Mouse (Mus musculus) lung, embryonic 15.5 days (tissue): ENCODE measurements around the gene Sncb. TPM values are rescaled to one million over a fixed set of nuclear protein-coding genes. Genes with fewer than 3 reads are reported as not detected.
A peak's percentile ranks its signal among the peaks of the same experiment; 100 is the strongest.

Experiments used
- ATAC-seq: fragments of 200-750 bp; cut with Nextera tagmentation; 2 replicates; pipeline ENCODE4 v1.8.0; 2017; ENCODE audit warnings: moderate number of reproducible peaks, borderline replicate concordance; ENCODE audit not compliant: low FRiP score, low TSS enrichment; ENCODE audit errors: extremely low read depth
- H3K27ac ChIP-seq: fragments of 300-500 bp; sonication (generic); 2 replicates; pipeline ENCODE4 v1.5.1; 2015; ENCODE audit warnings: moderate library complexity, mild to moderate bottlenecking, inconsistent platforms
- H3K27me3 ChIP-seq: fragments of 300-500 bp; sonication (generic); 2 replicates; pipeline ENCODE4 v1.6.1; 2015; ENCODE audit warnings: inconsistent platforms
- H3K36me3 ChIP-seq: fragments of 300-500 bp; sonication (generic); 2 replicates; pipeline ENCODE4 v1.6.1; 2015; ENCODE audit warnings: inconsistent platforms
- H3K4me1 ChIP-seq: fragments of 300-500 bp; sonication (generic); 2 replicates; pipeline ENCODE4 v1.6.1; 2015; ENCODE audit warnings: inconsistent platforms
- H3K4me2 ChIP-seq: fragments of 300-500 bp; sonication (generic); 2 replicates; pipeline ENCODE4 v1.6.1; 2015; ENCODE audit warnings: inconsistent platforms, mild to moderate bottlenecking, moderate library complexity
- H3K4me3 ChIP-seq: fragments of 300-500 bp; sonication (generic); 2 replicates; pipeline ENCODE4 v1.5.1; 2015; ENCODE audit warnings: mild to moderate bottlenecking, inconsistent platforms
- H3K9ac ChIP-seq: fragments of 300-500 bp; sonication (generic); 2 replicates; pipeline ENCODE4 v1.6.1; 2015; ENCODE audit warnings: inconsistent platforms
- H3K9me3 ChIP-seq: fragments of 300-500 bp; sonication (generic); 2 replicates; pipeline ENCODE4 v1.6.1; 2016; ENCODE audit warnings: inconsistent platforms
- WGBS: fragments of 180-500 bp; shearing (Covaris S2); methylation state at CpG from one replicate; pipeline ENCODE4 v1.1.7; 2015; 5-methylcytosine and 5-hydroxymethylcytosine counted together
- polyA plus RNA-seq: library from polyadenylated mRNA; unstranded; fragments of >200 nt; fragmentation: Nextera tagmentation; extraction: Ambion mirVana; gene quantifications from 2 replicates; pipeline ENCODE4 v1.2.1, GENCODE M21; 2015

Sncb gene
- polyA plus RNA-seq, 1 experiment from 2014 or later: 0.21 TPM

GRCm38 (mm10) chr13:54767012-54767411 lies 617 bp upstream of the Sncb start:
- 81% methylated on average over 4 of the region's 4 CpGs for WGBS
- Histone ChIP-seq H3K27ac (no peak overlapping the region), H3K4me2 (no peak overlapping the region), H3K36me3 (no peaks in the 10 kb centered on the region), H3K27me3 (peaks cover 53% of the 10 kb centered on the region), H3K4me3 (no peak overlapping the region), H3K9ac (no peak overlapping the region), H3K9me3 (no peaks in the 10 kb centered on the region), H3K4me1 (peaks cover 10% of the 10 kb centered on the region)
- no peak for ATAC-seq

GRCm38 (mm10) chr13:54765281-54766191 lies 859 bp downstream of the Sncb start:
- WGBS: 5% methylated on average over 44 of the region's 44 CpGs
- Histone ChIP-seq H3K9ac (no peak overlapping the region), H3K36me3 (no peaks in the 10 kb centered on the region), H3K4me3 (peak overlapping the region; percentile 18; the same call in 1 of the 2 replicates), H3K9me3 (no peaks in the 10 kb centered on the region), H3K4me1 (peaks cover 10% of the 10 kb centered on the region), H3K4me2 (peak overlapping the region; percentile 44), H3K27me3 (peaks cover 57% of the 10 kb centered on the region), H3K27ac (no peak overlapping the region)
- ATAC-seq: peak; percentile 19; the same call in 1 of the 2 replicates

GRCm38 (mm10) chr13:54760906-54761305 lies 5.5 kb downstream of the Sncb start:
- Histone ChIP-seq H3K27me3 (peaks cover 68% of the 10 kb centered on the region), H3K27ac (no peak overlapping the region), H3K4me2 (no peak overlapping the region), H3K9ac (no peak overlapping the region), H3K4me1 (peaks cover 16% of the 10 kb centered on the region), H3K4me3 (no peak overlapping the region), H3K9me3 (no peaks in the 10 kb centered on the region), H3K36me3 (no peaks in the 10 kb centered on the region)
- 75% methylated on average over 7 of the region's 7 CpGs for WGBS
- no peak for ATAC-seq

- Histone ChIP-seq H3K27me3 (peaks cover 67% of the 10 kb centered on the region), H3K36me3 (no peaks in the 10 kb centered on the region), H3K9me3 (no peaks in the 10 kb centered on the region), H3K4me2 (no peak overlapping the region), H3K27ac (no peak overlapping the region), H3K4me3 (no peak overlapping the region), H3K9ac (no peak overlapping the region), H3K4me1 (peaks cover 13% of the 10 kb centered on the region)
- 56% methylated on average over 8 of the region's 8 CpGs for WGBS
- no peak for ATAC-seq
Measured at GRCm38 (mm10) chr13:54760164-54760795, 6.1 kb downstream of the Sncb start.

- ATAC-seq: no peak
- H3K36me3 ChIP-seq: no peaks in the 10 kb centered on the region
- H3K9me3 ChIP-seq: no peaks in the 10 kb centered on the region
- no peak overlapping the region for H3K27ac ChIP-seq
- 11% methylated on average over 7 of the region's 7 CpGs for WGBS
- peaks cover 13% of the 10 kb centered on the region for H3K4me1 ChIP-seq
- no peak overlapping the region for H3K4me3 ChIP-seq
- H3K9ac ChIP-seq: no peak overlapping the region
- no peak overlapping the region for H3K4me2 ChIP-seq
- H3K27me3 ChIP-seq: peaks cover 62% of the 10 kb centered on the region
Measured at GRCm38 (mm10) chr13:54759496-54759895, 6.9 kb downstream of the Sncb start.

- WGBS: 4% methylated on average over 29 of the region's 29 CpGs
- Histone ChIP-seq H3K4me1 (peaks cover 13% of the 10 kb centered on the region), H3K27ac (no peak overlapping the region), H3K27me3 (peaks cover 56% of the 10 kb centered on the region), H3K9me3 (no peaks in the 10 kb centered on the region), H3K4me2 (peak overlapping the region; percentile 65), H3K4me3 (no peak overlapping the region), H3K36me3 (no peaks in the 10 kb centered on the region), H3K9ac (no peak overlapping the region)
- no peak for ATAC-seq
Measured at GRCm38 (mm10) chr13:54758756-54759470, 7.5 kb downstream of the Sncb start.

GRCm38 (mm10) chr13:54758045-54758755 lies 8.2 kb downstream of the Sncb start:
- WGBS: under 1% methylated on average over 43 of the region's 43 CpGs
- 0 out of 2 replicates have a peak overlapping the region, but pooled peaks have one; percentile 7 for H3K9ac ChIP-seq
- peak; percentile 89 for ATAC-seq
- H3K27ac ChIP-seq: no peak overlapping the region
- no peaks in the 10 kb centered on the region for H3K9me3 ChIP-seq
- peaks cover 53% of the 10 kb centered on the region for H3K27me3 ChIP-seq
- peak overlapping the region; percentile 65 for H3K4me2 ChIP-seq
- H3K4me1 ChIP-seq: peaks cover 13% of the 10 kb centered on the region
- no peaks in the 10 kb centered on the region for H3K36me3 ChIP-seq
- peak overlapping the region; percentile 33 for H3K4me3 ChIP-seq

- no peaks in the 10 kb centered on the region for H3K36me3 ChIP-seq
- H3K4me1 ChIP-seq: peaks cover 13% of the 10 kb centered on the region
- H3K4me2 ChIP-seq: peak overlapping the region; percentile 65
- no peak for ATAC-seq
- H3K27me3 ChIP-seq: peaks cover 49% of the 10 kb centered on the region
- H3K4me3 ChIP-seq: peak overlapping the region; percentile 33
- H3K9ac ChIP-seq: no peak overlapping the region
- 39% methylated on average over 10 of the region's 10 CpGs for WGBS
- no peak overlapping the region for H3K27ac ChIP-seq
- H3K9me3 ChIP-seq: no peaks in the 10 kb centered on the region
Measured at GRCm38 (mm10) chr13:54757093-54757830, 9.1 kb downstream of the Sncb start.

GRCm38 (mm10) chr13:54756156-54756712 lies 10.2 kb downstream of the Sncb start:
- Histone ChIP-seq H3K27ac (no peak overlapping the region), H3K9me3 (no peaks in the 10 kb centered on the region), H3K36me3 (no peaks in the 10 kb centered on the region), H3K4me1 (peaks cover 13% of the 10 kb centered on the region), H3K4me3 (no peak overlapping the region), H3K4me2 (no peak overlapping the region), H3K27me3 (peaks cover 49% of the 10 kb centered on the region), H3K9ac (no peak overlapping the region)
- 81% methylated on average over 8 of the region's 8 CpGs for WGBS
- ATAC-seq: no peak

GRCm38 (mm10) chr13:54755201-54755830 lies 11.1 kb downstream of the Sncb start:
- Histone ChIP-seq H3K36me3 (no peaks in the 10 kb centered on the region), H3K27me3 (peaks cover 47% of the 10 kb centered on the region), H3K4me3 (no peak overlapping the region), H3K9ac (no peak overlapping the region), H3K27ac (no peak overlapping the region), H3K9me3 (no peaks in the 10 kb centered on the region), H3K4me2 (no peak overlapping the region), H3K4me1 (peaks cover 13% of the 10 kb centered on the region)
- 24% methylated on average over 9 of the region's 9 CpGs for WGBS
- no peak for ATAC-seq
